Mouse (Mus musculus) kidney, postnatal 14 days (tissue): Measurements from ENCODE around the gene Gnai1.

Experiments used
- DNase-seq: peaks from one replicate; pipeline ENCODE4 v3.0.0; 2022; ENCODE audit warnings: mixed read lengths

Gnai1 gene

DNA sequence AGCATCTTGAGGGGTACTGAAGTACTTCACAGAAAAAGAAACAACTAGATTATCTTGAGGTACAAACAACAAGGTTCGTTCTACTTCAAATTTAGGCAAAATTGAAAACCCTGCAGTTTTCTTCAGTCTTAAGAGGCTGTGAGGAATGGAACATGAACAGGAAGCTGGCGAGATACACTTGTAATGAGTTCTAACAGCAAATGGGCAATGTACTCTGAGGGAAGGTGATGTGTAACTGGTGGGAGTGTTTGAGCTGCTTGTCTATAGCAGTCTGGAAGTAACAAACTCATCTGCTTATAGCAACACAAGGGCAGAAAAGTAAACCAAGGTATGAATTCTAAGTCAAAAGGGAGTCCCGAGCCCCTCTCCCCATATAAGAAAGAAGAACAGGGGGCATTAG is 78.1 kb downstream of the Gnai1 start:
- DNase-seq, result no peak

DNA sequence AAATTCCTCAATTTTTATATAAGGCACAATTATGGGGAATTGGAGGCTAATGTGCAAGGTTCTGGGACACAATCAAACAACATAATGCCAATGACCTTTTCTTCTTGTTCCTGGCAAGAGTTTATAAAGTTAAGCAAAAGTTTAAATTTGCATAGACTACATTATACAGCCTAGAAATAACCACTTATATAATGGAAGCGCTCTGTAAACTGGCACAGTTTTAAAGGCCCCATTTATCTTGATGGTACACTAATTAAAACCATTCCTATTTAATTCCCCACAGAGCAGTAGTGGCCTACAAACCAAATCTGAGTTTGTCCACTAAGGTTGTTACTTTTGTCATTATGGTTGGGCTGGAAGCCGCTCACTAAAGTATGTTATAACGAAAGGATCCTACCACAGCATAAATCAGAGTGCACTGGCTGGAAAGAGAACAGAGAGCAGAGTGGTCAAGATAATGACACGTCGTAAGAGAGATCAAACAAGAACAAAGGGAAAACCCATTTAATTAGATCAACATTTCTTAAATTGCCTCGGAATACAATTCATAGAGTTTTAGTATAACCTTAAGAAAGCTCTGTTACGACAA is 85.7 kb downstream of the Gnai1 start:
- DNase-seq, result no peak

DNA sequence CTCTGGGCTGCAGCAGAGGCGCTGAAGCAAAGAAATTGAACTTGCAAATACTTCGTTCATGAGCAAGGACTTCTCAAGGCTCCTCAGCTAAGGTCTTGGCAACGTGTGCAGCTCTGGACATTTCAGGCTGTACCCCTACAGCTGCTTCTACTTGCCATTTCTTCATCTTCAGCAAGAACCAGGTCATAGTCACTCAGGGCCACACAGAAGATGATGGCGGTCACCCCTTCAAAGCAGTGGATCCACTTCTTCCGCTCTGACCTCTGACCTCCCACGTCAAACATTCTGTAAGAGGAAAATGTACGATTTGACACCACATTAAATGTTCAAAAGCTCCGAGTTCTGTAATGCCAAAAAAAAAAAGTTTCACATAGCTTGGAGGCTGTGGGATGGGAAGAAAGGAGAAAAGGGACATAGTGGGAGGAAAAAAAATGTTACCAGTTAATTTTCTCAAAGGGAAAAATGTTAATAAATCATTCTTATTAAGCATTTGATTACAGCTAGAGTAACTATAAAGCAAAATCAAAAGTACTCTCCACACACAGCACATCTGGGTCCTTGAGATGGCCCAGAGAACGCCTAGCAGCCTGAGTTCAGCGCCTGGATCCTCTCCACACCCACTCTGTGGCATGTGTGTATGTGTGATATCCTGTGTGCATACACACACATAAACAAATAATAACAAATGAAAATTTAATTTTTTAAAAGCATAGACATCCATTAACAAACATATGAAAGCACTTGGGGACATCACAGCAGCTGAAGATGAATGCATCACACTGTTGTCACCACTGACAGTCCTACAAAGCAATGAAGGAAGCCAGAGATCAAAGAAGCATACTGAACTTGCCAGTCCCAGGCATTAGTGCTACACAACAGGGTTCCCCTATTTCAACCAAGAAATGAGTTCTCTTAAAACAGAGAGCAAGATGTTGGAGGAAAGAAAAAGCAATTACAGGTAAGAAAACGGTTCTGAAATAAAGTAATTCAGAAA is 86.6 kb downstream of the Gnai1 start:
- DNase-seq, result no peak

DNA sequence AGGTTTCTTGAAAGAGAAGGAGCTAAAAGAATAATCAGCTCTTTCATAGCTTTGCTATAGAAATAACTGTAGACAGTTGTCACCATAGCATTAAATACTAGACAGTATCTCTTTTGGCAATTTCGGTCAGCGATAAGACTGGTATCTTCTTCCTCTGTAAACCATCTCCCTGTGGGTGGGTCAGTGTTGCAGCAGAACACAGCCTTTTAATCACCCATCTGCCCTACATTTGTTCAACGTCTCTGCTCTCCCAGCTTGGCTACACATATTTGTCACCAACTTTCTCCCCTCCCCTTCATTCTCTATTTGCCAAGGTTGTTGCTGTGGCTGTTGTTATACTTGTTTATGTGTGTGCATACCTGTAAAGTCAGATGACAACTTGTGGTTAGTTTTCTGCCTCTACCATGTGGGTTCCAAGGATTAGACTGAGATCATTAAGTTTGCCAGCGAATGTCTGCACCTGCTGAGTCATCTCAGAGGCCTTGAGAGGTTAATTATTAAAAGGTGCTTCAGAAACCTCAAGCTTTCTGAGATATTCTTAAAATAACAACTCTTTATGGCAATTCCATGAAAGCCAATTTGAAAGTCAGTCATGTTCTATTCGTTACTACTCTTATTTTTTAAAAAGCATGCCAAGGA is 109.7 kb downstream of the Gnai1 start:
- DNase-seq, result peak; percentile 8

DNA sequence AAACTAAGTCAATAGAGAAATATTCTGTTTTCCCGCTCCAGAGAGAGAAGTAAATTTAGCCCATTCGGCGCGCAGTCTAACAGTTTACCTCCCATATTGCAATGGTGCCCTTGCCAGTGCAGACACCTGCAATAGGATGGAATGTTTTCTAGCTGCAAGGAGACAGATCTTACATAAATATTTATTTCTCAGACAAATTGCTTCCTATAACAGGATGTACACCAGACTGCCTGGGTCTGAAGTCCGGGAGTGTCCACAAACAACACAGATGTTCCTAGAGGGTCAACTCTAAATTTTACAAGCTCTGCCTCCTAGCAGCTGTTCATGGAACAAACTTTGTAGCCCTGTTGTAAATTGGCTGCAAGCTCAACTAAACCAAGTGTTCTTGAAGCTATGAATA is 111.0 kb downstream of the Gnai1 start:
- no peak for DNase-seq

DNA sequence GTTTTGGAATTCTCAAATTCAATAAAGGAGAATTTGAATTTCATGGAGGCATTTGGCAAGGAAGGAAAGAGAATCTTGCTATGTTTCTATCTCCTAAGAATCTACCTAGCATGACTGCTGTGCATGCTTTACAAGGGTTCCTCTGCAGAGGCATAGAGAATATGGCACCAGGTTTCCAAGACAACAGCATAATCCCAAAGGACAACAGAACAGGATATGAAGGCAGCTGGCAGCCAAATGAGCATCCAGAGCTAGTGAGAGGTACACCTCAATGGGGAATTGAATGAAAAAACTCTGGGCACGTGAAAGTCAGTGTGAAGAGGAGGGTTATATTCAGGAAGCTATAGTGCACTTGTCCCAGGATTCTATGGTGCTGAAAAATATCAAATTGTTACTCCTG is 130.8 kb downstream of the Gnai1 start:
- DNase-seq, result no peak

DNA sequence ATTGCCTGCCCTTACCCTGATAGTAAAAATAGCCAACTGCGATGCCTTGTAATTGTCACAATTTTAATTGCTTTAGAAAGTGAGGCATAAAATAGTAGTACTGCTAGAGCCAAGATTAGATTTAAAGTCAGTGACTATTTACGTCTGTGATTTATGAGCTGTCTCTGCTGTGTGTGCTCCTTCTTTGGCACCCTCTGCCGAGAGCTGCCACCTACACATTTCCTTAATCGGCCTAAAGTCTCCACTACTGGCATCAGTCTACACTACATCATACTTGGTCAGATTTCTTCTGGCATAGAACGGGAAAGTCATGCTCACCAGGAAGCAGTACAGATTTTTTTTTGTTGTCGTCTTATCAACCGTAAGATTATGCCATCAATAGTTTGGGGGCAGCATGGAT is 131.3 kb downstream of the Gnai1 start:
- no peak for DNase-seq

DNA sequence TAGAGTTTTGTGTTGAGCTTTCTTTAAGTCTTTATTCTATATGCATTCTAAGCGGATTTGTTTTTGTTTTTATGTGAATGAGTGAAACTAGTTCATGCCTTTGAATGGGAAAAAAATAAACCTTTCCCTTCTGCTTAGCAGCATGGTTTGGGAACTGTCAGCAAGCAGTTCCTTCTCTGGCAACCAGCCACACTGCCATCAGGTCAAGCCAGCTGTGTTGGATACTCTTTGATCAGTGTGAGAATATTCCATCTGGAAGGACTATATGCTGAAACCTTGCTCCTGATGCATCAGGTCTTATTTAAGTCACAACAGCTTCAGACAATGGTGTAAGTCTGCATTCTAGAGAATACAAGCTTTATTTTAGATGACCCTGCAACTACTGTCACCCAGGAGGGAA is 139.3 kb downstream of the Gnai1 start:
- peak; percentile 5 for DNase-seq

DNA sequence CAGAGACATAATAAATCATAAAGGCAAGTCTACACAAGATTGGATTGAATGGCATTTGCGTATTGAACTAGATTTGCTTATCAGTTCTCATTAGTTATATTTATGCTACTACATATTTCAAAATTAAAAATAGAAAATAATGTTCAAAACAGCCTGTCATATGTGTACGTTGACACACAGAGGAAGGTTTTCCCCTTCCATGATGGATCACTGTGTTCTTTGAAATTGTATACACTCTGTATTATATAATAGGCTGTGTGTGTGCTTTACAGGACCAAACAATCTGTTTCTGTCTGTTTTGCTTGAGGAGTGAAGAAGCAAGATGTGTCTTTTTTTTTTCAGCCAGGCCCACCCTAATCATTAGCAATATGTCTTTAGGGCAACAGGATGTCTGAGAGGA is 141.9 kb downstream of the Gnai1 start:
- no peak for DNase-seq

DNA sequence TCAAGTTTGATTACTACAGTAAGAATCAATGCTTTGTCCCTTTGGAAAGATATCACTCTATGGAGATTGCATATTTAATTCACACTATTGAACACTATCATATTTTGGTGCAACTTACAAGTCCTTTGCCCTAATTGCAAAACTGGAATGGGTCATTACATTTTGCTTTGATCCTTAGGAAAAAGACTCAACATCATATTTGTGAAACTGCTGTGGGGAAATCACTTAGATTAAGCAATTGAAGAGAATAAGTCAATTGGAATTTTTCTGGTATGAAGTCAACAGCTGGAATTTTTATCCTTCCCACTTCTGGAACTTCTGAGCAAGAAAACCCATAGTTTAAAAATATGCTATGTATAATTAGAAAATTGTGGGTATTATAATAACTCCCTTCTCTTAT is 142.3 kb downstream of the Gnai1 start:
- DNase-seq, result no peak
